Mouse (Mus musculus) layer of hippocampus, adult 8-10 months (tissue): ENCODE data around the gene Fibcd1. TPM values are rescaled to one million over a fixed set of nuclear protein-coding genes. Genes with fewer than 3 reads are reported as not detected.

Experiments used
- DNase-seq, 2 experiments: peaks; one replicate each; pipeline ENCODE4 v3.0.0; 2022; ENCODE audit warnings: low spot score in 2 of 2
- total RNA-seq, 4 experiments: library from RNA; stranded (reverse); gene quantifications; 2 replicates each; pipeline ENCODE4 v1.2.4; 2022

The Fibcd1 gene
- total RNA-seq: 100 to 1,000 TPM in 1 of 4 experiments, 10 to 100 TPM in 3; 82.5 to 102 (median 90.0) TPM

- no peak for DNase-seq
Observed at GRCm38 (mm10) chr2:31845896-31846691, at the start of gene Fibcd1. Gene Fibcd1 (minus strand): TSS chr2:31846005.

- peak in 1 of 2 experiments; percentile 37 for DNase-seq
Observed at GRCm38 (mm10) chr2:31894221-31894870, 48.5 kb upstream of the Fibcd1 start.

- no peak for DNase-seq
Observed at GRCm38 (mm10) chr2:31893110-31893669, 47.4 kb upstream of the Fibcd1 start.

- DNase-seq: no peak
Observed at GRCm38 (mm10) chr2:31891219-31891618, 45.4 kb upstream of the Fibcd1 start.

- no peak for DNase-seq
Observed at GRCm38 (mm10) chr2:31888871-31889270, 43.1 kb upstream of the Fibcd1 start.

GRCm38 (mm10) chr2:31887030-31887429 is 41.2 kb upstream of the Fibcd1 start, which contains the start of gene Lamc3:
Gene Lamc3 (plus strand): TSS chr2:31887291.
- no peak for DNase-seq

GRCm38 (mm10) chr2:31884806-31885205 is 39.0 kb upstream of the Fibcd1 start:
- DNase-seq: peak in 1 of 2 experiments; percentile 37

GRCm38 (mm10) chr2:31883061-31883460 is 37.3 kb upstream of the Fibcd1 start:
- no peak for DNase-seq

GRCm38 (mm10) chr2:31880868-31881267 is 35.1 kb upstream of the Fibcd1 start:
- DNase-seq: no peak

- DNase-seq: no peak
Observed at GRCm38 (mm10) chr2:31878610-31879009, 32.8 kb upstream of the Fibcd1 start.

GRCm38 (mm10) chr2:31876446-31876845 is 30.6 kb upstream of the Fibcd1 start:
- DNase-seq: peak; percentile 21

- no peak for DNase-seq
Observed at GRCm38 (mm10) chr2:31874290-31874855, 28.6 kb upstream of the Fibcd1 start.

GRCm38 (mm10) chr2:31870683-31871082 is 24.9 kb upstream of the Fibcd1 start:
- no peak for DNase-seq

- no peak for DNase-seq
Observed at GRCm38 (mm10) chr2:31869692-31870091, 23.9 kb upstream of the Fibcd1 start.

- no peak for DNase-seq
Observed at GRCm38 (mm10) chr2:31868538-31869164, 22.8 kb upstream of the Fibcd1 start.

- no peak for DNase-seq
Observed at GRCm38 (mm10) chr2:31867773-31868537, 22.1 kb upstream of the Fibcd1 start.

- DNase-seq: no peak
Observed at GRCm38 (mm10) chr2:31865794-31866193, 20.0 kb upstream of the Fibcd1 start.

GRCm38 (mm10) chr2:31865322-31865721 is 19.5 kb upstream of the Fibcd1 start:
- no peak for DNase-seq

GRCm38 (mm10) chr2:31864891-31865290 is 19.1 kb upstream of the Fibcd1 start:
- DNase-seq: no peak

GRCm38 (mm10) chr2:31863766-31864165 is 18.0 kb upstream of the Fibcd1 start:
- no peak for DNase-seq

- no peak for DNase-seq
Observed at GRCm38 (mm10) chr2:31862919-31863318, 17.1 kb upstream of the Fibcd1 start.
